Mouse (Mus musculus): ENCODE data around the gene Sspn. TPM values are rescaled to one million over a fixed set of nuclear protein-coding genes. Genes with fewer than 3 reads are reported as not detected.

The Sspn gene
- polyA plus RNA-seq, 1 experiment, result 4.7 TPM

GRCm38 (mm10) chr6:145992526-145992925, 61.1 kb downstream of the Sspn start:
- H3ac ChIP-seq (ENCODE audit: control insufficient read depth, insufficient read length, low read depth), result no peak overlapping the region
- no peaks in the 10 kb centered on the region for H3K27me3 ChIP-seq (ENCODE audit: control insufficient read depth, insufficient read depth, insufficient read length)
- H3K79me3 ChIP-seq (ENCODE audit: low read depth), result no peaks in the 10 kb centered on the region
- H3K36me3 ChIP-seq (ENCODE audit: control insufficient read depth, insufficient read depth), result no peaks in the 10 kb centered on the region
- no peak for TF ChIP-seq MAX (IDR thresholded peaks at IDR 0.05)
- TF ChIP-seq FOSL1 (IDR thresholded peaks at IDR 0.05; ENCODE audit: insufficient read depth, low read length, poor library complexity, severe bottlenecking), result no peak
- no peak for TF ChIP-seq CEBPB (IDR thresholded peaks at IDR 0.05; ENCODE audit: low read depth)
- TF ChIP-seq USF1 (IDR thresholded peaks at IDR 0.05; ENCODE audit: low read depth), result no peak
- TF ChIP-seq MYOD1 (IDR thresholded peaks at IDR 0.05; ENCODE audit: control insufficient read depth, insufficient read length, low read depth), result no peak
- TF ChIP-seq CTCF (IDR thresholded peaks at IDR 0.05; ENCODE audit: control insufficient read depth, insufficient read depth, insufficient read length), result no peak
- no peak for TF ChIP-seq MYOG (IDR thresholded peaks at IDR 0.05; ENCODE audit: control insufficient read depth, extremely low read depth, insufficient read length)
- H3K79me2 ChIP-seq (ENCODE audit: control insufficient read depth, insufficient read depth), result no peaks in the 10 kb centered on the region
- H3K4me3 ChIP-seq (ENCODE audit: insufficient read depth, poor library complexity, severe bottlenecking), result no peak overlapping the region

GRCm38 (mm10) chr6:145992985-145993384, 61.5 kb downstream of the Sspn start:
- TF ChIP-seq FOSL1 (IDR thresholded peaks at IDR 0.05; ENCODE audit: insufficient read depth, low read length, poor library complexity, severe bottlenecking) (no peak), MAX (IDR thresholded peaks at IDR 0.05) (no peak)
- Histone ChIP-seq H3K79me3 (ENCODE audit: low read depth) (no peaks in the 10 kb centered on the region), H3K36me3 (ENCODE audit: control insufficient read depth, insufficient read depth) (no peaks in the 10 kb centered on the region)

GRCm38 (mm10) chr6:145998314-145999007, 67.0 kb downstream of the Sspn start:
- no peaks in the 10 kb centered on the region for H3K79me2 ChIP-seq (ENCODE audit: control insufficient read depth, insufficient read depth)
- no peak overlapping the region for H3K4me3 ChIP-seq (ENCODE audit: insufficient read depth, poor library complexity, severe bottlenecking)
- no peaks in the 10 kb centered on the region for H3K36me3 ChIP-seq (ENCODE audit: control insufficient read depth, insufficient read depth)
- no peaks in the 10 kb centered on the region for H3K79me3 ChIP-seq (ENCODE audit: low read depth)
- peak overlapping the region; percentile 5 for H3ac ChIP-seq (ENCODE audit: control insufficient read depth, insufficient read length, low read depth)
- no peak for TF ChIP-seq MYOG (IDR thresholded peaks at IDR 0.05; ENCODE audit: control insufficient read depth, extremely low read depth, insufficient read length)
- TF ChIP-seq USF1 (IDR thresholded peaks at IDR 0.05; ENCODE audit: low read depth), result no peak
- TF ChIP-seq CEBPB (IDR thresholded peaks at IDR 0.05; ENCODE audit: low read depth), result peak; percentile 81
- peak; percentile 23 for TF ChIP-seq MAX (IDR thresholded peaks at IDR 0.05)
- peak; percentile 85 for TF ChIP-seq MYOD1 (IDR thresholded peaks at IDR 0.05; ENCODE audit: control insufficient read depth, insufficient read length, low read depth)
- no peak for TF ChIP-seq CTCF (IDR thresholded peaks at IDR 0.05; ENCODE audit: control insufficient read depth, insufficient read depth, insufficient read length)
- TF ChIP-seq FOSL1 (IDR thresholded peaks at IDR 0.05; ENCODE audit: insufficient read depth, low read length, poor library complexity, severe bottlenecking), result no peak
- no peaks in the 10 kb centered on the region for H3K27me3 ChIP-seq (ENCODE audit: control insufficient read depth, insufficient read depth, insufficient read length)

More at GRCm38 (mm10) chr6:145992985-145993384, 61.5 kb downstream of the Sspn start:
- Histone ChIP-seq H3K27me3 (ENCODE audit: control insufficient read depth, insufficient read depth, insufficient read length) (no peaks in the 10 kb centered on the region), H3ac (ENCODE audit: control insufficient read depth, insufficient read length, low read depth) (no peak overlapping the region), H3K4me3 (ENCODE audit: insufficient read depth, poor library complexity, severe bottlenecking) (no peak overlapping the region), H3K79me2 (ENCODE audit: control insufficient read depth, insufficient read depth) (no peaks in the 10 kb centered on the region)

GRCm38 (mm10) chr6:146000767-146001166, 69.3 kb downstream of the Sspn start:
- Histone ChIP-seq H3K4me3 (ENCODE audit: insufficient read depth, poor library complexity, severe bottlenecking) (no peak overlapping the region), H3K36me3 (ENCODE audit: control insufficient read depth, insufficient read depth) (no peaks in the 10 kb centered on the region), H3K79me2 (ENCODE audit: control insufficient read depth, insufficient read depth) (no peaks in the 10 kb centered on the region), H3ac (ENCODE audit: control insufficient read depth, insufficient read length, low read depth) (no peak overlapping the region), H3K79me3 (ENCODE audit: low read depth) (no peaks in the 10 kb centered on the region), H3K27me3 (ENCODE audit: control insufficient read depth, insufficient read depth, insufficient read length) (no peaks in the 10 kb centered on the region)
- no peak for TF ChIP-seq MAX (IDR thresholded peaks at IDR 0.05)
- no peak for TF ChIP-seq USF1 (IDR thresholded peaks at IDR 0.05; ENCODE audit: low read depth)
- TF ChIP-seq CTCF (IDR thresholded peaks at IDR 0.05; ENCODE audit: control insufficient read depth, insufficient read depth, insufficient read length), result no peak
- no peak for TF ChIP-seq CEBPB (IDR thresholded peaks at IDR 0.05; ENCODE audit: low read depth)
- TF ChIP-seq MYOD1 (IDR thresholded peaks at IDR 0.05; ENCODE audit: control insufficient read depth, insufficient read length, low read depth), result no peak
- TF ChIP-seq MYOG (IDR thresholded peaks at IDR 0.05; ENCODE audit: control insufficient read depth, extremely low read depth, insufficient read length), result no peak
- no peak for TF ChIP-seq FOSL1 (IDR thresholded peaks at IDR 0.05; ENCODE audit: insufficient read depth, low read length, poor library complexity, severe bottlenecking)

GRCm38 (mm10) chr6:146001396-146002191, 70.2 kb downstream of the Sspn start:
- no peak overlapping the region for H3ac ChIP-seq (ENCODE audit: control insufficient read depth, insufficient read length, low read depth)
- H3K36me3 ChIP-seq (ENCODE audit: control insufficient read depth, insufficient read depth), result no peaks in the 10 kb centered on the region
- TF ChIP-seq CEBPB (IDR thresholded peaks at IDR 0.05; ENCODE audit: low read depth), result no peak
- TF ChIP-seq CTCF (IDR thresholded peaks at IDR 0.05; ENCODE audit: control insufficient read depth, insufficient read depth, insufficient read length), result no peak
- TF ChIP-seq FOSL1 (IDR thresholded peaks at IDR 0.05; ENCODE audit: insufficient read depth, low read length, poor library complexity, severe bottlenecking), result no peak
- TF ChIP-seq MYOD1 (IDR thresholded peaks at IDR 0.05; ENCODE audit: control insufficient read depth, insufficient read length, low read depth), result no peak
- TF ChIP-seq MYOG (IDR thresholded peaks at IDR 0.05; ENCODE audit: control insufficient read depth, extremely low read depth, insufficient read length), result no peak
- no peak for TF ChIP-seq USF1 (IDR thresholded peaks at IDR 0.05; ENCODE audit: low read depth)
- no peak for TF ChIP-seq MAX (IDR thresholded peaks at IDR 0.05)
- no peaks in the 10 kb centered on the region for H3K79me3 ChIP-seq (ENCODE audit: low read depth)
- H3K4me3 ChIP-seq (ENCODE audit: insufficient read depth, poor library complexity, severe bottlenecking), result no peak overlapping the region
- no peaks in the 10 kb centered on the region for H3K27me3 ChIP-seq (ENCODE audit: control insufficient read depth, insufficient read depth, insufficient read length)
- H3K79me2 ChIP-seq (ENCODE audit: control insufficient read depth, insufficient read depth), result no peaks in the 10 kb centered on the region

Measured in C2C12 (cell line).